Mouse (Mus musculus) adrenal gland, postnatal 10 days (tissue): ENCODE results near the gene Gm428. TPM values are rescaled to one million over a fixed set of nuclear protein-coding genes. Genes with fewer than 3 reads are reported as not detected.
"Not testable (repeated sequence)": the region's sequence is repeated elsewhere in the genome, so short reads cannot be mapped to it uniquely, and the experiment has no call there.

Experiments
- DNase-seq: peaks from one replicate; pipeline ENCODE4 v3.0.0; 2021; ENCODE audit warnings: mixed read lengths
- long read RNA-seq, 2 experiments: library from polyadenylated mRNA; stranded (forward); transcript quantifications; one replicate each; pipeline ENCODE4 v2.0.0; 2021
- total RNA-seq, 2 experiments: library from RNA; stranded (reverse); gene quantifications; 2 replicates each; pipeline ENCODE4 v1.2.3; 2021

The Gm428 gene
- total RNA-seq, result not detected
- long read RNA-seq, experiment 1, result 0 reads
- long read RNA-seq, experiment 2, result 0 reads

DNA sequence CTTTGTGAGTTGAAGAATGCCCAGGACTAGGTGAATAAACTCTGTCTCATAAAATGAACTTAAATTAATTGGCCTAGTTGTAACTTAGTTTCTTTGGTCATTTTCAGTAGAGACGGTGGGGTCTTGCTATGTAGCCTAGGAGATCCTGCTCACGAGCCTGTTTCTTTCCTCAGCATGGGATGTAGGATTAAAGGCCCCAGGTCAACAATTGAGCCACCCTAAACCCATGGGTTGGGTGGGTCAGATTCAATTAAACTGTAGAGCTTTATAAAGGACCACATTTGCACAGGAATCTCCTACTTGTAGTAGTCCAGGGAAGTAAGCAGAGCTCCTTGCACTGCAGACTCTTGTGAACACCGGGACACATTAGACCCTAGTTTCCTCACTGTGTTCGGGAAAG lies at the start of gene Gm428:
Gene Gm428, plus strand, starts transcription at position 301 of the 400 bp plus-strand sequence.
- DNase-seq, result not testable (repeated sequence)

GRCm38 (mm10) chr4:73637821-73638220 lies 45.5 kb upstream of the Gm428 start, which contains the start of gene Gm11236:
Gm11236 (plus strand) TSS chr4:73638121.
- DNase-seq, result not testable (repeated sequence)

DNA sequence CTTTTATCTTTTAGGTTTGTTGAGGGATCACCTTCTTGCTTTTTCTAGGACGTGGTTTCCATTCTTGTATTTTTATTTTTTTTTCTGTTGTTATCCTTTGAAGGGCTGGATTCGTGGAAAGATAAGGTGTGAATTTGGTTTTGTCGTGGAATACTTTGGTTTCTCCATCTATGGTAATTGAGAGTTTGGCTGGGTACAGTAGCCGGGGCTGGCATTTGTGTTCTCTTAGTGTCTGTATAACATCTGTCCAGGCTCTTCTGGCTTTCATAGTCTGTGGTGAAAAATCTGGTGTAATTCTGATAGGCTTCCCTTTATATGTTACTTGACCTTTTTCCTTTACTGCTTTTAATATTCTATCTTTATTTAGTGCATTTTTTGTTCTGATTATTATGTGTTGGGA lies 21.5 kb upstream of the Gm428 start:
- DNase-seq, result not testable (repeated sequence)

DNA sequence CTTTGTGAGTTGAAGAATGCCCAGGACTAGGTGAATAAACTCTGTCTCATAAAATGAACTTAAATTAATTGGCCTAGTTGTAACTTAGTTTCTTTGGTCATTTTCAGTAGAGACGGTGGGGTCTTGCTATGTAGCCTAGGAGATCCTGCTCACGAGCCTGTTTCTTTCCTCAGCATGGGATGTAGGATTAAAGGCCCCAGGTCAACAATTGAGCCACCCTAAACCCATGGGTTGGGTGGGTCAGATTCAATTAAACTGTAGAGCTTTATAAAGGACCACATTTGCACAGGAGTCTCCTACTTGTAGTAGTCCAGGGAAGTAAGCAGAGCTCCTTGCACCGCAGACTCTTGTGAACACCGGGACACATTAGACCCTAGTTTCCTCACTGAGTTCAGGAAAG lies 15.3 kb upstream of the Gm428 start, which contains the start of gene Gm11239:
Gene Gm11239, plus strand, starts transcription at position 301 of the 400 bp plus-strand sequence.
- not testable (repeated sequence) for DNase-seq

- no peak for DNase-seq
Measured at GRCm38 (mm10) chr4:73718761-73719160, 35.4 kb downstream of the Gm428 start.

DNA sequence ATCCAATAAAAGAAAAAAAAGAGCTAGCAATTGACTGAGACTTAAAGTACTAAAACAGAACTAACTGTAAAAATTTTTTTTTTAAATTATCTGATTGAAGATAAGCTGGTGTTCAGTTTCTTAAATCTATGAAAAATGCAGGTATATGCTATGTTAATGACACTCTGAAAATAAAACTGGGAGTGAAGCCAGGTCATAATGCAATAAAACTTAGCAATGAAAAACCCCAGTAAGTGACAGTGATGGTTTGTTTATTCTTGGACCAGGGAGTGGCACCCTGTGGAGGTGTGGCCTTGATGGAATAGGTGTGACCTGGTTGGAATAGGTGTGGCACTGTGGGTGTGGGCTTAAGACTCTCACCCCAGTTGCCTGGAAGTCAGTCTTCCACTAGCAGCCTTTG lies 36.5 kb downstream of the Gm428 start:
- no peak for DNase-seq

Other genes with a start within 250 kb of the Gm428 start
- not detected for gene Gm11238, start 75.6 kb upstream of the Gm428 start, total RNA-seq
- not detected for gene Gm11237, start 60.5 kb upstream of the Gm428 start, total RNA-seq
- not detected for gene Gm11236, start 45.4 kb upstream of the Gm428 start, total RNA-seq
- gene Gm11239, start 15.2 kb upstream of the Gm428 start, total RNA-seq, result not detected
- under 1 TPM; 0.18 to 0.24 TPM for gene Rasef, start 107.5 kb downstream of the Gm428 start, total RNA-seq
- gene Gm11758, start 192.8 kb downstream of the Gm428 start, total RNA-seq, result not detected
- gene Gm11757, start 207.6 kb downstream of the Gm428 start, total RNA-seq, result not detected
- gene Gm13871, start 222.4 kb downstream of the Gm428 start, total RNA-seq, result not detected
- under 1 TPM in 1 of 2 experiments, not detected in 1; 0.21 TPM for gene Gm11756, start 237.2 kb downstream of the Gm428 start, total RNA-seq